Mouse (Mus musculus) embryonic fibroblast, embryonic 13.5 days (primary cell): ENCODE data around the gene Olfr463.

Experiments
- CTCF ChIP-seq: IDR thresholded peaks from 2 replicates; pipeline ENCODE4 v1.5.1; 2011; ENCODE audit warnings: mild to moderate bottlenecking, control low read depth, low read length, moderate library complexity, borderline replicate concordance; ENCODE audit not compliant: insufficient read depth
- POLR2A ChIP-seq: IDR thresholded peaks from 2 replicates; pipeline ENCODE4 v1.6.1; 2011; ENCODE audit warnings: low read depth, mild to moderate bottlenecking, control low read depth, low read length, moderate library complexity

DNA sequence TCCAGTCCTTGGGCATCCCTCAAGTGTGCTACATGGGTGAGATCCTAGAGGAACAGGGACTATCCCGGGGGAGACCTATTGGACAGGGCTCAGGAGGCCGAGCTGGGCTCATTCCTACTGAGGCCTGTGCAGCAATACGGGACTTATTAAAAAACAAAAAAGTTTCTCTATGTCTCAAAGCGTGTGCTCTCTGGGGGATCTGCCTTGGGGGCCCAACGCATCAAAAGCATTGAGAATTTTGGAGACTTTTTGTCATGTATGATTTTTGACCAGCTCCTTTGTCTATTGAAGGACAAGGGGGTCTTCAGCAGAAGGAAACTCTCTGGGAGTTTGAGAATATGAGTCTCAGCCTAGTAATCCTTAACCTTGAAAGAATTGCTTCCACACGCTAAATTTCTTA is 5.0 kb downstream of the Olfr463 start, which contains the start of gene Olfr462:
- TF ChIP-seq POLR2A (no peak), CTCF (no peak)
